Mouse (Mus musculus) hindbrain, embryonic 13.5 days (tissue): ENCODE measurements around the gene Lce1d. TPM values are rescaled to one million over a fixed set of nuclear protein-coding genes. Genes with fewer than 3 reads are reported as not detected.
"Not testable (repeated sequence)": the region's sequence is repeated elsewhere in the genome, so short reads cannot be mapped to it uniquely, and the experiment has no call there.

Source experiments
- ATAC-seq: fragments of 200-750 bp; cut with Nextera tagmentation; 2 replicates; pipeline ENCODE4 v1.8.0; 2017; ENCODE audit warnings: moderate TSS enrichment; ENCODE audit not compliant: low FRiP score
- H3K27ac ChIP-seq: fragments of 300-500 bp; sonication (generic); 2 replicates; pipeline ENCODE4 v1.5.1; 2015; ENCODE audit warnings: inconsistent platforms, mild to moderate bottlenecking, moderate library complexity
- H3K27me3 ChIP-seq: fragments of 300-500 bp; sonication (generic); 2 replicates; pipeline ENCODE4 v1.6.1; 2015; ENCODE audit warnings: mild to moderate bottlenecking, inconsistent platforms
- H3K36me3 ChIP-seq: fragments of 300-500 bp; sonication (generic); 2 replicates; pipeline ENCODE4 v1.6.1; 2015; ENCODE audit warnings: mild to moderate bottlenecking, inconsistent platforms
- H3K4me1 ChIP-seq: fragments of 300-500 bp; sonication (generic); replicated peaks from 2 replicates; pipeline ENCODE4 v1.6.1; 2015; ENCODE audit warnings: inconsistent platforms
- H3K4me2 ChIP-seq: fragments of 300-500 bp; sonication (generic); 2 replicates; pipeline ENCODE4 v1.6.1; 2015; ENCODE audit warnings: inconsistent platforms, mild to moderate bottlenecking, moderate library complexity
- H3K4me3 ChIP-seq: fragments of 300-500 bp; sonication (generic); 2 replicates; pipeline ENCODE4 v1.5.1; 2015; ENCODE audit warnings: mild to moderate bottlenecking, inconsistent platforms
- H3K9ac ChIP-seq: fragments of 300-500 bp; sonication (generic); 2 replicates; pipeline ENCODE4 v1.6.1; 2015; ENCODE audit warnings: mild to moderate bottlenecking, inconsistent platforms
- H3K9me3 ChIP-seq: fragments of 300-500 bp; sonication (generic); 2 replicates; pipeline ENCODE4 v1.6.1; 2016; ENCODE audit warnings: inconsistent platforms
- WGBS: fragments of 180-500 bp; shearing (Covaris S2); methylation state at CpG from one replicate; pipeline ENCODE4 v1.1.7; 2015; 5-methylcytosine and 5-hydroxymethylcytosine counted together
- polyA plus RNA-seq: library from polyadenylated mRNA; unstranded; fragments of >200 nt; fragmentation: Nextera tagmentation; extraction: Ambion mirVana; gene quantifications from 2 replicates; pipeline ENCODE4 v1.2.1, GENCODE M21; 2015

Gene Lce1d
- not detected in 2 replicates for polyA plus RNA-seq

DNA sequence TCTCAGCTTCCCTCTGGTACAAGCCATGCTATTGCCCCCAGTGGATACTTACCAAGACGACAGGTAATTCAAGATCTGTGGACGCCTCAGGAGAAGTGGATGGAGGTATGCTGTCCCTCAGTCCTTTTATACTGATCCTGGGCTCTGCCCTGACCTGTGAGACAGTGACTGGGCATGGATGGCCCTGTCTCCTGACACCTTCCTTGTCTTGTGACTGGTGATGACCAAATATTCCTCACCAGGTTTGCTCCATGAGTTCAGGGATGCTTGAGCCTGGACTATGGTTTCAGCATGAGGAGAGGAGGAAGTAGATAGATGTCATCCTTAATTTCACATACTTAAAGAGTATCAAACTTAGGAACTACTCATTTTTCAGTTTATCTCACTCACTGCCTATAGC is at the start of gene Lce1d:
TSS of gene Lce1d (minus strand) at position 101 of the 400 bp plus-strand sequence.
- Histone ChIP-seq H3K27ac (no peak within 1 kb of the TSS), H3K9me3 (no peaks in the 10 kb centered on the region), H3K4me2 (no peak within 1 kb of the TSS), H3K4me1 (no peaks in the 10 kb centered on the region), H3K4me3 (no peak within 1 kb of the TSS), H3K9ac (no peak within 1 kb of the TSS), H3K36me3 (no peaks in the 10 kb centered on the region), H3K27me3 (no peaks in the 10 kb centered on the region)
- 58% methylated on average over 2 of the region's 2 CpGs for WGBS
- ATAC-seq: no peak

DNA sequence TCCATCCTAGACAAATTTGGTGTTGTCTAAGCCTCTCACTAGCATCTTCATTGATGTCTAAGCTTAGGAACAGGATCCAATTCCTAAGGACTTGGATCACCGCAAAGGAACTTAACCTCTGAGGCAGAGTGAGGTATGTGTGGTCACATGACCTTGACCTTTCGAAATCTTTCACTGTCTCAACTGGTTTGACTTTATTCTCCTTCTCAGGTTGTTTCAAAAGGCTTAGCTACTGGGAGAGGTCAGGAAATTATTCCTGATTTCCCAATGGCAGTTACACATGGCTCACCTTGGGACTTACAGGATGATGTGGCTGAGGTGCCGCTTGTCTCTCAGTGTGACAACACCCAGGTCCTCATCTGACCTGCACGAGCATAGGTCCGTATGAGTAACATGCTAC is 35.6 kb upstream of the Lce1d start:
- Histone ChIP-seq H3K27ac (no peak overlapping the region), H3K9ac (no peak overlapping the region), H3K4me1 (no peaks in the 10 kb centered on the region), H3K9me3 (no peaks in the 10 kb centered on the region), H3K27me3 (no peaks in the 10 kb centered on the region), H3K4me3 (no peak overlapping the region), H3K36me3 (no peaks in the 10 kb centered on the region), H3K4me2 (no peak overlapping the region)
- 89% methylated on average over 5 of the region's 5 CpGs for WGBS
- ATAC-seq: no peak

DNA sequence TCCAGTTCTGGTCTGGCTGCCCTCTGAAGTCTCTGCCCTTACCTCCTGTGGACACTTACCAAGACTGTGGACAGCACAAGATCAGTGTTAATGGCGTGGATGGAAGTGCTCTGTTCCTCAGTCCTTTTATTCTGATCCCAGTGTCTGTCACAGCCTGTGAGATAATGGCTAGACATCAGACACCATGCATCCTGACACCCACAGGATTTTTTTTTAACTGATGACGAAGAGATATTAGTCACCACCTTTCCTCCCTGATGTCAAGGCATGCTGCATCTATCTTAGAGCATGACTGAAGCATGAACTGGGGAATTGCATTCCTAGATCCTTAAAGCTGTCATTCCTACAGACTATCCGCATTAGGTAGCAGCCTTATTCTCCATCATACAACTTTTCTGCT is 33.2 kb upstream of the Lce1d start, which contains the start of gene Lce1f:
TSS of gene Lce1f (minus strand) at position 101 of the 400 bp plus-strand sequence.
- Histone ChIP-seq H3K4me3 (no peak within 1 kb of the TSS), H3K9ac (no peak within 1 kb of the TSS), H3K9me3 (no peaks in the 10 kb centered on the region), H3K4me1 (no peaks in the 10 kb centered on the region), H3K36me3 (no peaks in the 10 kb centered on the region), H3K27me3 (no peaks in the 10 kb centered on the region), H3K4me2 (no peak within 1 kb of the TSS), H3K27ac (no peak within 1 kb of the TSS)
- WGBS: 79% methylated on average over 3 of the region's 3 CpGs
- no peak for ATAC-seq

DNA sequence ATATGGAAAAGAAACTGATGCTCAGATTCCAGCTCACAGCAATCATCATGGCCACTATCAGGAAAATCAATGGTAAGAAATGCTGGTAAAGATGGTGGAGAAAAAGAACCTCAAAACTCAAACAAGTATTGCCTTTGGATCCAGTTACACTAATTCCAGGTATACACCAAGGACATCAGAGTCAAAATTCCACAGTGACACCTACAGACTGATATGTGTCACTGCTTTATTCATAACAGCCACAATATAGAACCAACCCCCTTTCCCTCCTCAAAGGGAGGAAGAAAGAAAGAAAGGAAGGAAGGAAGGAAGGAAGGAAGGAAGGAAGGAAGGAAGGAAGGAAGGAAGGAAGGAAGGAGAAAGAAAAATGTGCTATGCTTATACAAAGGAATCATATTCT is 28.1 kb upstream of the Lce1d start:
- H3K27me3 ChIP-seq: no peaks in the 10 kb centered on the region
- ATAC-seq: no peak
- H3K9ac ChIP-seq: no peak overlapping the region
- no peaks in the 10 kb centered on the region for H3K4me1 ChIP-seq
- H3K27ac ChIP-seq: no peak overlapping the region
- H3K36me3 ChIP-seq: no peaks in the 10 kb centered on the region
- H3K9me3 ChIP-seq: no peaks in the 10 kb centered on the region
- H3K4me3 ChIP-seq: no peak overlapping the region
- H3K4me2 ChIP-seq: no peak overlapping the region

DNA sequence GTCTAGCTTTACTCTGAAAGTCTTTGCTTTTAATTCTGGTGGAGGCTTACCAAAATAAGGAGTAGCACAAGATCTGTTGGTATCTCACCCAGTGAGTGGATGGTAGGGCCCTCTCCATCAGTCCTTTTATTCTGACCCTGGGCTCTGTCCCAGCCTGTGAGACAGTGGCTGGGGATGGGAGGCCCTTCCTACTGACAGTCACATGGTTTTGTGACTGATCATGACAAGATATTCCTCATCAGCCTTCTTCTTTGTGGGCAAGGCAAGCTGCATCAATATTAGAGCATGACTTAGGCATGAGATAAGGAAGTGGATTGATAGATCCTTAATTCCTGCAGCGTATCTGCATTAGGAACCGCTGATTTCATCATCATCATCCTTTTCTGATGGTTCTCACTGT is 22.0 kb upstream of the Lce1d start, which contains the start of gene Lce1e:
TSS of gene Lce1e (minus strand) at position 101 of the 400 bp plus-strand sequence.
- no peak for ATAC-seq
- 93% methylated on average over 2 of the region's 2 CpGs for WGBS

DNA sequence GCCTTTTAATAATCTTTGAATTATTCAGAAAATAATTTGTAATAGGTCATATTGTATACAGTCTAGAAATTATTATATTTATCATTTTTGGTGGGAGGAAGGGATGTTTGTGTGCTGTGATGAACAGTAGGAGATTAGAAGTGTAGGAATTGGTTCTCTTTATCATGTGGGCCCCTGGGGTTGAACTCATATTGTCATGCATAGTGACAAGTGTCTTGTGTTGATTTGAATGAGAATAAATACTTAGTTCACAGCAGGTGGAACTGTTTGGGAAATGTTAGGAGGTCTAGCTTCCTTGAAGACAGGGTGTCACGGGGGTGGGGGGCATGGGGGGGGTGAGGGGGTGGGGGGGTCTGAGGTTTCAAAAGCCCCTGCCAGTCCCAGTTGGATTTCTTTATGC is 7.6 kb upstream of the Lce1d start:
- no peak overlapping the region for H3K27ac ChIP-seq
- 0% methylated on average over 1 of the region's 1 CpGs for WGBS
- ATAC-seq: no peak

More for the DNA sequence above, 22.0 kb upstream of the Lce1d start, which contains the start of gene Lce1e:
- Histone ChIP-seq H3K9ac (no peak within 1 kb of the TSS), H3K9me3 (no peaks in the 10 kb centered on the region), H3K36me3 (no peaks in the 10 kb centered on the region), H3K4me2 (no peak within 1 kb of the TSS), H3K27ac (no peak within 1 kb of the TSS), H3K4me1 (no peaks in the 10 kb centered on the region), H3K4me3 (no peak within 1 kb of the TSS), H3K27me3 (no peaks in the 10 kb centered on the region)

DNA sequence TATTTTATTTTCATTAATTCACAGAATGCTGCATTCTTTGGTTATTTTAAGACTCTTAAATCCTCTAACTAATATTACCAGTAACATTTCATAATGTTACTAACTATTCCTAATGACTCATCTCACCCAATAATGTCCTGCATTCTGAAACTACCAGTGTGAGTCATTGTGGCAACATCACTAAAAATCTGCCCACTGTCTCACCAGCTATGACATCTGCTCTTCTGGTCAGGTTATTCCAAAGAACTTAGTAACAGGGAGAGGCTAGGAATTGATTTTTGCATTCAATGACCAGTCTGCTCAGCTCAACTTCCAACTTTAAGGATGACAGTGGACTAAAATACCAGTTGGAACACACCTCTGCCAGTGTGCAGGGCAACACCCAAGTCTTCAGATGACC is 4.7 kb upstream of the Lce1d start:
- no peak for ATAC-seq
- no peaks in the 10 kb centered on the region for H3K9me3 ChIP-seq
- no peak overlapping the region for H3K9ac ChIP-seq

More for the DNA sequence above, 7.6 kb upstream of the Lce1d start:
- no peak overlapping the region for H3K4me3 ChIP-seq
- no peak overlapping the region for H3K4me2 ChIP-seq
- no peaks in the 10 kb centered on the region for H3K27me3 ChIP-seq
- no peaks in the 10 kb centered on the region for H3K36me3 ChIP-seq
- no peak overlapping the region for H3K9ac ChIP-seq
- H3K9me3 ChIP-seq: no peaks in the 10 kb centered on the region
- H3K4me1 ChIP-seq: no peaks in the 10 kb centered on the region

DNA sequence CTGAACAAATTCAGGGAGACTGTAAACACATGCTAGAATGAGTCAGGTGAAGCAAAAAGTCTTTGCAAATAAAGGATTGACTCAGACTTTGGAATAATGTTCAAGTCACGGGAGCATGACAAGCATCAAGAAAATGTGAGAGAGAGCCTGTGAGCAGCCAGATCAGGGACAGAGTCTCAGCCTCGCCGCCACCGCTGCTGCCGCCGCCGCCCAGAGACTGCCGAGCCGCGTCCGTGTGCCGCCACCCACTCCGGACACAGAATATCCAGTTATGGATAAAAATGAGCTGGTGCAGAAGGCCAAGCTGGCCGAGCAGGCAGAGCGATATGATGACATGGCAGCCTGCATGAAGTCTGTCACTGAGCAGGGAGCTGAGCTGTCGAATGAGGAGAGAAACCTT is 2.1 kb upstream of the Lce1d start:
- not testable (repeated sequence) for H3K9me3 ChIP-seq, ATAC-seq, H3K9ac ChIP-seq, H3K4me1 ChIP-seq, H3K27me3 ChIP-seq, H3K4me3 ChIP-seq, H3K4me2 ChIP-seq, H3K36me3 ChIP-seq, H3K27ac ChIP-seq
- 84% methylated on average over 16 of the region's 16 CpGs for WGBS

More for the DNA sequence above, 4.7 kb upstream of the Lce1d start:
- Histone ChIP-seq H3K4me2 (no peak overlapping the region), H3K4me1 (no peaks in the 10 kb centered on the region), H3K36me3 (no peaks in the 10 kb centered on the region), H3K27ac (no peak overlapping the region), H3K4me3 (no peak overlapping the region), H3K27me3 (no peaks in the 10 kb centered on the region)

DNA sequence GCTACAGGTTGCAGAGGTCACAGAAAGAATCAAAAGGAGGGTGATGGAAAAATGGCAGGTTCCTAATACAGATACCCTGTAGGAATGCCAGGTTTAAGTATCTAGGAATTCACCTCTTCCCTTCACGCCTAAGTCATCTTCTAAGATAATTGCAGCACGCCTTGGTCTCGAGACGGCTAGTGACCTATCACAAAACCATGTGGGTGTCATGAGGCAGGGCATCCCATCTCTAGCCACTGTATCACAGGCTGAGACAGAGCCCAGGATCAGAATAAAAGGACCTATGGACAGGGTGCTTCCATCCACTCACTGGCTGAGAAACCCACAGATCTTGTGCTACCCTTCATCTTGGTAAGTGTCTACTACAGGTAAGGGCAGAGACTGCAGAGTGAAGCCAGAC is 8.1 kb downstream of the Lce1d start, which contains the start of gene Lce1c:
TSS of gene Lce1c (plus strand) at position 301 of the 400 bp plus-strand sequence.
- H3K4me1 ChIP-seq: no peaks in the 10 kb centered on the region
- no peaks in the 10 kb centered on the region for H3K36me3 ChIP-seq
- ATAC-seq: no peak
- H3K27ac ChIP-seq: no peak within 1 kb of the TSS
- no peak within 1 kb of the TSS for H3K9ac ChIP-seq
- H3K4me2 ChIP-seq: no peak within 1 kb of the TSS
- no peak within 1 kb of the TSS for H3K4me3 ChIP-seq
- no peaks in the 10 kb centered on the region for H3K9me3 ChIP-seq
- 92% methylated on average over 4 of the region's 4 CpGs for WGBS
- no peaks in the 10 kb centered on the region for H3K27me3 ChIP-seq

DNA sequence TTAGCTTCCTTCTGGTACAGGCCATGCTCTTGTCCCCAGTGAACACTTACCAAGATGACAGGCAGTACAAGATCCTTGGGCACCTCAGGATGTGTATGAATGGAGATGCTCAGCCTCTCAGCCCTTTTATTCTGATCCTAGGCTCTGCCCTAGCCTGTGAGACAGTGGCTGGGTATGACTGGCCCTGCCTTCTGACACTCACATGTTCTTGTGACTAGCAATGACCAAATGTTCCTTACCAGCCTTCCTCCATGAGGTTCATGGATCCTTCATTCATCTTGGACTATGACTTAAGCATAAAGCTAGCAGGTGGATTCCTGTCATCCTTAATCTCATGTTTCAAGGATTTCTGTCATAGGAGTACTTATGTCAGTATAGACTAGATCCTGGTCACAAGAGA is 16.8 kb downstream of the Lce1d start, which contains the start of gene Lce1a2:
TSS of gene Lce1a2 (minus strand) at position 101 of the 400 bp plus-strand sequence.
- no peak for ATAC-seq
- no peaks in the 10 kb centered on the region for H3K27me3 ChIP-seq
- H3K9ac ChIP-seq: no peak within 1 kb of the TSS
- no peaks in the 10 kb centered on the region for H3K36me3 ChIP-seq
- H3K4me1 ChIP-seq: no peaks in the 10 kb centered on the region
- no peak within 1 kb of the TSS for H3K4me2 ChIP-seq
- no peak within 1 kb of the TSS for H3K27ac ChIP-seq
- H3K4me3 ChIP-seq: no peak within 1 kb of the TSS
- H3K9me3 ChIP-seq: no peaks in the 10 kb centered on the region

DNA sequence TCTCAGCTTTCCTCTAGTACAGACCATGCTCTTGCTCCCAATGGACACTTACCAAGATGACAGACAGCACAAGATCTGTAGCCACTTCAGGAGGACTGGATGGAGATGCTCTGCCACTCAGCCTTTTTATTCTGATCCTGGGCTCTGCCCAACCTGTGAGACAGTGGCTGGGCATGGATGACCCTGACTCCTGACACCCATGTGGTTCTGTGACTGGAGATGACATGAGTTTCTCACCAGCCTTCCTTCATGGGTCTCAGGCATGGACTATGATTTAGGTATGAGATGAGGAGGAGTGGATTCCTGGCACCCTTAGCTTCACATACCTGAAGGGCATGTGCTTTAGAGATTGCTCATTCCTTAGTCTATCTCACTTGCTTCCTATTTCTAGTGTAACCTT is 30.2 kb downstream of the Lce1d start, which contains the start of gene Lce1b:
TSS of gene Lce1b (minus strand) at position 101 of the 400 bp plus-strand sequence.
- no peak for ATAC-seq
- H3K27me3 ChIP-seq: no peaks in the 10 kb centered on the region
- no peaks in the 10 kb centered on the region for H3K9me3 ChIP-seq
- no peaks in the 10 kb centered on the region for H3K36me3 ChIP-seq
- H3K9ac ChIP-seq: no peak within 1 kb of the TSS
- no peak within 1 kb of the TSS for H3K4me3 ChIP-seq
- no peak within 1 kb of the TSS for H3K27ac ChIP-seq
- H3K4me1 ChIP-seq: no peaks in the 10 kb centered on the region
- no peak within 1 kb of the TSS for H3K4me2 ChIP-seq

DNA sequence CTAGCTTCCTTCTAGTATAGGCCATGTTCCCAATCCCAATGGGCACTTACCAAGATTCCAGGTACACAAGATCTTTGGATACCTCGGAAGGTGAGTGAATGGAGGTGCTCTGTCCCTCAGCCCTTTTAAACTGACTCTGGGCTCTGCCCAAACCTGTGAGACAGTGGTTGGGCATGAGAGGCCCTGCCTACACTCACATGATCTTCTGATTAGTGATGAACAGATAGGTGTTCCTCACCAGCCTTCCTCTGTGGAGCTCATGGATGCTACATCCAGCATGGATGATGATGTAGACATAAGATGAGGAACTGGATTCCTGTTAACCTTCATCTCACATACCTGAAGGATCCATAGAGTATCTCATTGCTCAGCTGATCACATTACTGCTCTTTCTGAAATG is 38.8 kb downstream of the Lce1d start, which contains the start of gene Lce1a1:
TSS of gene Lce1a1 (minus strand) at position 101 of the 400 bp plus-strand sequence.
- 79% methylated on average over 1 of the region's 1 CpGs for WGBS
- H3K9ac ChIP-seq: no peak within 1 kb of the TSS
- no peak for ATAC-seq
- H3K27me3 ChIP-seq: no peaks in the 10 kb centered on the region
- H3K4me1 ChIP-seq: no peaks in the 10 kb centered on the region
- H3K9me3 ChIP-seq: no peaks in the 10 kb centered on the region
- H3K4me3 ChIP-seq: no peak within 1 kb of the TSS
- no peak within 1 kb of the TSS for H3K27ac ChIP-seq
- no peaks in the 10 kb centered on the region for H3K36me3 ChIP-seq
- H3K4me2 ChIP-seq: no peak within 1 kb of the TSS

DNA sequence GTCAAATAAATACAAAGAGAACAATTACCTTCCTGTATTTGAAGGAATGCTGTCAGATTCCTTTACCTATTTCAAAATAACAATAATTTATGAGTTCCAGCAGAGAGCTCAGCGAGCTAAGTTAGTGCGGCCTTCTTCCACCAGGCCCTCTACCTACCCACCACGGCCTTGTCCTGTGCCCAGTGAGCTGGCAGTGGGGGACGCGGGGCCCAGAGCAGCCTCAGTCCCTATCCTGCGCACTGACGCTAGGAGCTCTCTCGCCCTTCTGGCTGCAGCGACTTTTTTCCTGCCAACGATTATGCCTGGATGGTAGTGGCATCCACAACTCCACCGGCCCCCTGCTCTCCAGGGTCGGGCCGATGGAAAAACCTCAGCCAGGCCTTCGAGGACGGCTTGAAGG is 47.2 kb downstream of the Lce1d start:
- Histone ChIP-seq H3K4me1 (no peaks in the 10 kb centered on the region), H3K9me3 (no peaks in the 10 kb centered on the region), H3K36me3 (no peaks in the 10 kb centered on the region), H3K27ac (no peak overlapping the region), H3K4me3 (no peak overlapping the region), H3K4me2 (no peak overlapping the region), H3K9ac (no peak overlapping the region), H3K27me3 (no peaks in the 10 kb centered on the region)
- no peak for ATAC-seq
- 93% methylated on average over 15 of the region's 15 CpGs for WGBS
